Mouse (Mus musculus) heart, embryonic 12.5 days (tissue): ENCODE data around the gene Klhdc7a. TPM values are rescaled to one million over a fixed set of nuclear protein-coding genes. Genes with fewer than 3 reads are reported as not detected.

ENCODE experiments used
- ATAC-seq: fragments of 200-750 bp; cut with Nextera tagmentation; 2 replicates; pipeline ENCODE4 v1.8.0; 2017; ENCODE audit warnings: moderate TSS enrichment, moderate library complexity; ENCODE audit not compliant: insufficient number of reproducible peaks, low FRiP score
- H3K27ac ChIP-seq: fragments of 300-500 bp; sonication (generic); 2 replicates; pipeline ENCODE4 v1.5.1; 2016; ENCODE audit warnings: mild to moderate bottlenecking, moderate library complexity; ENCODE audit not compliant: poor library complexity, severe bottlenecking
- H3K27me3 ChIP-seq: fragments of 300-500 bp; sonication (generic); replicated peaks from 2 replicates; pipeline ENCODE4 v1.6.1; 2016; ENCODE audit warnings: mild to moderate bottlenecking, moderate library complexity
- H3K36me3 ChIP-seq: fragments of 300-500 bp; sonication (generic); 2 replicates; pipeline ENCODE4 v1.6.1; 2016; ENCODE audit warnings: mild to moderate bottlenecking, moderate library complexity
- H3K4me1 ChIP-seq: fragments of 300-500 bp; sonication (generic); replicated peaks from 2 replicates; pipeline ENCODE4 v1.6.1; 2016; ENCODE audit warnings: mild to moderate bottlenecking
- H3K4me2 ChIP-seq: fragments of 300-500 bp; sonication (generic); 2 replicates; pipeline ENCODE4 v1.6.1; 2016; ENCODE audit warnings: mild to moderate bottlenecking, moderate library complexity
- H3K4me3 ChIP-seq: fragments of 300-500 bp; sonication (generic); 2 replicates; pipeline ENCODE4 v1.5.1; 2016; ENCODE audit warnings: mild to moderate bottlenecking
- H3K9ac ChIP-seq: fragments of 300-500 bp; sonication (generic); 2 replicates; pipeline ENCODE4 v1.6.1; 2016; ENCODE audit warnings: mild to moderate bottlenecking, moderate library complexity
- H3K9me3 ChIP-seq: fragments of 300-500 bp; sonication (generic); replicated peaks from 2 replicates; pipeline ENCODE4 v1.6.1; 2016; ENCODE audit warnings: mild to moderate bottlenecking, moderate library complexity
- WGBS: fragments of 180-500 bp; shearing (Covaris S2); methylation state at CpG from one replicate; pipeline ENCODE4 v1.1.7; 2016; 5-methylcytosine and 5-hydroxymethylcytosine counted together
- polyA plus RNA-seq: library from polyadenylated mRNA; unstranded; fragments of >200 nt; fragmentation: Nextera tagmentation; extraction: Ambion mirVana; gene quantifications from 2 replicates; pipeline ENCODE4 v1.2.1, GENCODE M21; 2016

Gene Klhdc7a
- polyA plus RNA-seq, 1 experiment from 2014 or later = 0.05 TPM

DNA sequence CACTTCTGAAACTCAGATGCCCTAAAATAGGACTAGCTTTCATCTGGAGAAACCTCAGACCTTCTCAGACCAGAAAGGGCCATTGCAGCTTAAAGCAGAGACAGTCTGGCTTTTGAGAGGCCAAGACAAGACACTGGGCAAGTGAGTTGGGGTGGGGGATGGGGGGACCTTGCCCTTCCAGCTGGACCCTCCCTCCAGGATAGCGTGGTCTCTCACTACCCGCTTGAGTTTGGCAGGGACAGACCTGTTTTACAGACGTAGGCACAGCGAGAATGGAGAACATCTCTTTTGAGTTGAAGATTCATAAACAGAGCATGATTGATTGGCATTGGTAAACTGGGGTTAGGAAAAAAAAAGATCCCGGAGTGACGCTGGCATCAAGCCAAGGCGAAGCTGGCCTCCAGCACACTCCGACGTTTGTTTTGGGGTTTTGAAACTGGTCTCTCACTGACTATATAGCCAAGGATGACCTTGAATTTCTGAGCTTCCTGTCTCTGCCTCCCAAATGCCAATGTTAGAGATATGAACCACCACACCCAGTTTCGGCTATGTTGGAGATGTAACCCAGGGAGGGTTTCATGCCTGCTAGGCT lies 7.0 kb downstream of the Klhdc7a start:
- no peaks in the 10 kb centered on the region for H3K4me1 ChIP-seq
- H3K27me3 ChIP-seq = peaks cover 6% of the 10 kb centered on the region; the same call in 1 of the 2 replicates
- H3K9me3 ChIP-seq = 0 out of 2 replicates have a peak, but pooled peaks cover 6% of the 10 kb centered on the region
- ATAC-seq = no peak
- 85% methylated on average over 10 of the region's 10 CpGs for WGBS
- H3K4me2 ChIP-seq = no peak overlapping the region
- H3K4me3 ChIP-seq = no peak overlapping the region
- no peak overlapping the region for H3K27ac ChIP-seq
- no peak overlapping the region for H3K9ac ChIP-seq
- no peaks in the 10 kb centered on the region for H3K36me3 ChIP-seq

DNA sequence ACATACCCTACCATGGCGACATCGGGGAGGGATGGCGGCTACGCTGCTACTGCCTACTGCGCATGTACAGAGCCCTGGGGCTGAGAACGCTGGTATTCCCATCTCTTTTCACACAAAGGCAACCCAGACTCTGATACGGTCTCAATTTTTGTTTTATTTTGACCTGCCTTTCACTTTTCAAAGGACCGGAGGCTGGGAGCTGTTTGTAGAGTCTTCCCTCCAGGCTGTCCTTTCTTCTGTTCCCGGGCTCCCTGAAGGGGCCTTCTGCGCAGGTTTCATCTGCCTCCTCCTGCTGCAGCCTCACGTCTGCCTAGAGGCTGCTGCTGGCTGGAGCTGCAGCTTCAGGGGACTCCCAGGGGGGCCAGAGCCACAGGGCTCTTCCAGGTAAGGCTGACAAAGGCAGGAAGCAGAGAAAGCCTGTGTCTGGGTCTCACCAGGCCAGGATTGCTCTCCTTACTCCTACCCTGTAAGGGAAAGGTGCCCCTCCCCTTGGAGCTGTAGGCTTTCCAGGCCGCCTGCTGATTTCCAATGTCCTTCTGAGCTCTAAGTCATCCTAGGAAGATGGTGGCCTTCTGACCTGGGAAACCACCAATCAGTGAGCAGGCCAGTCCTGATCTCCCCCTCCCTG lies 7.6 kb downstream of the Klhdc7a start:
- Histone ChIP-seq H3K4me2 (no peak overlapping the region), H3K4me3 (no peak overlapping the region), H3K9ac (no peak overlapping the region), H3K27ac (no peak overlapping the region), H3K9me3 (0 out of 2 replicates have a peak, but pooled peaks cover 6% of the 10 kb centered on the region), H3K36me3 (no peaks in the 10 kb centered on the region), H3K4me1 (no peaks in the 10 kb centered on the region), H3K27me3 (no peaks in the 10 kb centered on the region)
- no peak for ATAC-seq
- WGBS = 78% methylated on average over 12 of the region's 12 CpGs

DNA sequence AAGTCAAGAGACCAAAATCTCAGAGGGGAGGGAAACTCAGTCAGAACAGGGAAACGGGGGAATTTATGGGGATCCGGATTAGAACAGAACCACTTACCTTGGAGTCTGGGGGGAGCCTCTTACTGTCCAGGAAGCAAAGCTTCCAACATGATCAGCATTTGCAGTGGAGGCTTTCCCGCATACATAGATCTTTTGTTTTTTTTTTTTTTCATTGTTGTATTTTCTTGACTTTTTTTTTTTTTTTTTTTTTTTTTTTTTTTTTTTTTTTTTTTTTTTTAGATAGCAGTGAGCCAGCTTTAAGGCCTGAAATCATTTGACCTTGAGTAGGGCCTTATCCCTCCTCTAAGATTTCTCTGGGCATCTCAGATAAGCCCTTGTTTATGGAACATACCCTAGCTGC lies 8.6 kb downstream of the Klhdc7a start:
- no peak for ATAC-seq
- Histone ChIP-seq H3K9me3 (0 out of 2 replicates have a peak, but pooled peaks cover 6% of the 10 kb centered on the region), H3K27ac (no peak overlapping the region), H3K4me2 (no peak overlapping the region), H3K4me1 (no peaks in the 10 kb centered on the region), H3K27me3 (no peaks in the 10 kb centered on the region), H3K36me3 (no peaks in the 10 kb centered on the region), H3K9ac (no peak overlapping the region), H3K4me3 (no peak overlapping the region)
- WGBS = 90% methylated on average over 3 of the region's 3 CpGs

DNA sequence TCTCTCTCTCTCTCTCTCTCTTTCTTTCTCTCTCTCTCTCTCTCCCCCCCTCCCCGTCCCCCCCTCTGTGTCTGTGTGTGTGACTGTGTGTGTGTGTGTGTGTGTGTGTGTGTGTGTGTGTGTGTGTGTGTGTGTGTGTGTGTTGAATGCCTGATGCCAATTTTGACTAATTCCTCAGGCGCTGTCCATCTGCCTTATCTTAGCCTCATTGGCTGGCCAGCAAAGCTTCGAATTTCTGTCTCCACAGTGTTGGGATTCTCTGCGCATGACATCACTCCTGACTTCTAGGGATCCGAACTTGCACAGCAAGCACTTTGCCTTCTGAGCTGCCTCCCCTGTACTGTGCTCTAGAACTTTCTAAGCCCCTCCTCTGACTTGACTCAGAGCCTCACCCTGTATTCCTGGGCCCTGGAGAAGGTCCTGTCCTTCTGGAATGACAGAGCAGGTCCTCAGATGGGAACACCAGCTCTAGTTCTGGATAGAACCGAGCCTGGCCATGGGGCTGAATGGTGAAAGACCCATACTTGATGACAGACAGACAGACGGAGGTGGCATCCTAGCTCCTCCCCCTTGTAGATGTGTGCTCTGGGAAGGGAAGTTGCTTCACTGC lies 16.8 kb downstream of the Klhdc7a start:
- Histone ChIP-seq H3K27me3 (peaks cover 7% of the 10 kb centered on the region; the same call in 1 of the 2 replicates), H3K27ac (no peak overlapping the region), H3K9me3 (0 out of 2 replicates have a peak, but pooled peaks cover 5% of the 10 kb centered on the region), H3K4me3 (no peak overlapping the region), H3K4me1 (peaks cover 4% of the 10 kb centered on the region), H3K9ac (no peak overlapping the region), H3K4me2 (peak overlapping the region; percentile 69), H3K36me3 (no peaks in the 10 kb centered on the region)
- 34% methylated on average over 6 of the region's 7 CpGs for WGBS
- ATAC-seq = no peak

DNA sequence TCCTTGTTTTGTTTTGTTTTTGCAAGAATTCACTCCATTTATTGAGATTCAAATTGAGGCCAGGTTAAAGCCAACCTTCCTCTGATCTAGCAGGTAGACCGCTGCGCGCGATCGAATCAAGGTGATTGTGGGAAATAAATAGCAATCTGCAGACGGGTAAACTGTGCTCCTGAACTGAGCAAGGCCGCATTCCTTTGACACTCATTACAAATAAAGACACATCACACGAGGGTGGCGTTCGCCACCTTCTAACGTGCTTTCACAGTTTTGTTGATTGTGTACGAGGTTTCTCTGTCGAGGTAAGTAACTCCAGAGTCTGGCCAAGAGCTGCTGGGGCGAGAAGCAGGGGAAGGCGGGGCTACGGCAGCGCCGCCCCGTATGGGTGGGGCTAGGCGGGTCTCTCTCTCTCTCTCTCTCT lies 17.4 kb downstream of the Klhdc7a start:
- Histone ChIP-seq H3K9ac (peak overlapping the region; percentile 22; the same call in 1 of the 2 replicates), H3K4me2 (peak overlapping the region; percentile 69), H3K4me1 (peaks cover 4% of the 10 kb centered on the region), H3K9me3 (0 out of 2 replicates have a peak, but pooled peaks cover 5% of the 10 kb centered on the region), H3K27ac (no peak overlapping the region), H3K4me3 (peak overlapping the region; percentile 25), H3K27me3 (peaks cover 7% of the 10 kb centered on the region; the same call in 1 of the 2 replicates), H3K36me3 (no peaks in the 10 kb centered on the region)
- ATAC-seq = 0 out of 2 replicates have a peak, but pooled peaks have one; percentile 55
- 1% methylated on average over 20 of the region's 20 CpGs for WGBS

DNA sequence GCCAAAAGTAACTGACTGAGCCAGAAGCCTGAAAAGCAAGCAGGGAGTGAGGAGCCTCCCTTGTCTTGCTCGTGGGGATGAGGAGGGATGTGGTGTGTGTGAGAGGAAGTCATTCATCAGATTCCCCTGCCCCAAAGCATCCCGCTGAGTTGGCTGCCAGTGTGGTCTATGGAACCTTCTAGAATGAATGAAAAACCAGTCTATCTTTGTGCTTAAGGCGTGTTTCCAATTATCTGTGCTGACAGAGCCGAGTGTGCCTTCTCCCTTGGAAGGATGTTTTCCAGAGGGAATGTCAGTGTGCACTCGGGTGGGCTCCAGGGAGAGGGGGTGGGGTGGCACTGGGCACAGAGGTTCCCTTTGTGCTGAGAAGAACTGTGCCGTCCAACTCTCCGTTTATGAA lies 19.2 kb downstream of the Klhdc7a start:
- no peak for ATAC-seq
- peaks cover 7% of the 10 kb centered on the region; the same call in 1 of the 2 replicates for H3K27me3 ChIP-seq
- 28% methylated on average over 7 of the region's 7 CpGs for WGBS
- H3K4me3 ChIP-seq = no peak overlapping the region
- peaks cover 9% of the 10 kb centered on the region; the same call in 1 of the 2 replicates for H3K9me3 ChIP-seq
- H3K4me1 ChIP-seq = peaks cover 4% of the 10 kb centered on the region
- no peaks in the 10 kb centered on the region for H3K36me3 ChIP-seq
- H3K27ac ChIP-seq = no peak overlapping the region
- no peak overlapping the region for H3K9ac ChIP-seq
- H3K4me2 ChIP-seq = no peak overlapping the region

DNA sequence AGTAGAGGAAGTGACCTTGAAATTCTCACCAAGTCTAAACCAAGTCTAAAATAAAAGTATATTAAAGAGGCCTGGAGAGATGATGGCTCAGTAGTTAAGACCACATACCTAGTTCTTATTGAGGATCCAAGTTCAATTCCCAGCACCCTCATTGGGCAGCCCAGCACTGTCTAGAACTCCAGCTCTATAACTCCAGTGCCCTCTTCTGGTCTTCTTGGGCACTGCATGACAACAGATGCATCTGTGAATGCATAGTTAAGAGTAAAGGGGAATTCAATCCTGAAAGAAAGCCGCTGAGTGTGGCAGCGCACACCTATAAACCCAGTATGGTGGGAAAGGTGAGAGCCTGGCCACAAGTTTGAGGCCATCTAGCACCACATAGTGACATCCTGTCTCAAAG lies 20.5 kb downstream of the Klhdc7a start:
- Histone ChIP-seq H3K9me3 (peaks cover 9% of the 10 kb centered on the region; the same call in 1 of the 2 replicates), H3K4me1 (peaks cover 4% of the 10 kb centered on the region), H3K4me2 (no peak overlapping the region), H3K4me3 (no peak overlapping the region), H3K27me3 (peaks cover 7% of the 10 kb centered on the region; the same call in 1 of the 2 replicates), H3K36me3 (no peaks in the 10 kb centered on the region), H3K9ac (no peak overlapping the region), H3K27ac (no peak overlapping the region)
- ATAC-seq = no peak
- 82% methylated on average over 2 of the region's 2 CpGs for WGBS

DNA sequence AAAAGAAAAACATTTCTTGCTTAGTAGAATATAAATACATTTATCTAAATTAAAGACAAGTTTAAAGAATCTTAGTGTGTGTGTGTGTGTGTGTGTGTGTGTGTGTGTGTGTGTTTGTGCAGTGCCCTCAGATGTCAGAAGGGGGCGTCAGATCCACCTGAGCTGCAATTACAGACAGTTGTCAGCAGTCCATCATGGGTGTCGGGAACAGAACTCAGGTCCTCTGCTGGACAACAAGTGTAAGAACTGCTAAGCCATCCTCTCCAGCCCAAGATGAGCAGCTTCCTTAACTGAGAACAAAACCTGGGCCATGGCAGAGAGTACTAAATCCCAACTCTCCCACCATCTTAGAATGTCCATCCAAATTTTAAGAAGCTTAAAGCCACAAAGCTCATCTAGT lies 26.0 kb downstream of the Klhdc7a start:
- ATAC-seq = no peak
- no peak overlapping the region for H3K9ac ChIP-seq
- H3K4me1 ChIP-seq = no peaks in the 10 kb centered on the region
- WGBS = 46% methylated on average over 2 of the region's 2 CpGs
- no peak overlapping the region for H3K4me3 ChIP-seq
- H3K27me3 ChIP-seq = no peaks in the 10 kb centered on the region
- H3K27ac ChIP-seq = no peak overlapping the region
- H3K36me3 ChIP-seq = no peaks in the 10 kb centered on the region
- H3K9me3 ChIP-seq = peaks cover 4% of the 10 kb centered on the region; the same call in 1 of the 2 replicates
- H3K4me2 ChIP-seq = no peak overlapping the region

DNA sequence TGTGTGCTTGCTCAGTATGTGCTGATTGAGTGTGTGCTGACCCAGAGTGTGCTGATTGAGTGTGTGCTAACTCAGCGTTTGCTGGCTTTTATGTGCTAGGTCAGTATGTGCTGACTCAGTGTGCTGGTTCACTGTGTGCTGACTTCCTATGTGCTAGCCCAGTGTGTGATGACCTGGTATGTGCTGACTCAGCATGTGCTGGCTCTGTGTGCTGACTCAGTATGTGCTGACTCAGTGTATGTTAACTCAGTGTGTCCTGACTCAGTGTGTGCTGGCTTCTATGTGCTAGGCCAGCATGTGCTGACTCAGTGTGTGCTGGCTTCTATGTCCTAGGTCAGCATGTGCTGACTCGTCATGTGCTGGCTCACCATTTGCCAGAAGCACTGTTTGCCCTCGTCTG lies 32.3 kb downstream of the Klhdc7a start:
- ATAC-seq = no peak
- 59% methylated on average over 3 of the region's 3 CpGs for WGBS

DNA sequence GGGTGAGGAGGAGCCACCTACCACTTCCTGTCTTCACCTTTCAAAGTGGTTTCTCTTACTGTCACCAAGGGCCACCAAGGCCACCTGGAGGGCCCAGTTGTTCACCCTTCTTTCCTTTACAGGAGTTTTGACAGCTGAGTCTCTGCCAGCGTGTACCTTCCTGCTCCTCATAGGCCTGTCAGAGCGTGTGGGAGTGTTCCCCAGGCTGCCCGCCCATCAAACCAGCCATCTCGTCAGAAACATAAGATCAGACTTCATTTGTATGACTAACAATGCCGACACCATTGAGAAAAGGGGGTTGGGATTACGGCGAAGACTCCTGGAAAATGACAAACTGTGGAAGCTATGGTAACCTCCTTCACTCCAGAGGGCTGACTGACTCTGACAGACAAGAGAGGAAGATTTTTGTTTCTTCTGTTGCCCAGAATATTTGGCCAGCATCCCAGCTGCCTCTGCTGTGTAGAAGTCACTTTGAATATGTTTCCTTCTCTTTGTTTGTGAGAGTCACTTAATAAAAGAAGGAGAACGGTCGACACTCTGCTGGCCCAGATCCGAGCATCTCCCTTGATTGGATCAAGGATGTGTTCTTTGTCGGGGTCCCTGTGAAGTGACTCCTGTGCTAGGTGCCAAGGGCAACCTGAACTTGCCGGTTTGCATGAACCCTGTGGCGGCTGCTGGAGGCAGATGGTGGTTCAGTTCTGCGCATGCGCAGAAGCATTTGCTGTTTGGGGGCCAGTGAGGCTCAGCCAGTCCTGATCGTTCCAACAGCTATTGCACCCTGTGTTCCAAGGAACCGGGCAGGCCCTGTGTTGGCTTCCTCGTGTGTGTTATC lies 34.6 kb downstream of the Klhdc7a start:
- Histone ChIP-seq H3K4me2 (no peak overlapping the region), H3K9me3 (no peaks in the 10 kb centered on the region), H3K9ac (no peak overlapping the region), H3K36me3 (no peaks in the 10 kb centered on the region), H3K4me3 (no peak overlapping the region), H3K27me3 (peaks cover 51% of the 10 kb centered on the region), H3K4me1 (no peaks in the 10 kb centered on the region), H3K27ac (no peak overlapping the region)
- 67% methylated on average over 18 of the region's 18 CpGs for WGBS
- ATAC-seq = no peak

More for the DNA sequence above, 32.3 kb downstream of the Klhdc7a start:
- no peaks in the 10 kb centered on the region for H3K4me1 ChIP-seq
- H3K27me3 ChIP-seq = peaks cover 27% of the 10 kb centered on the region
- H3K9me3 ChIP-seq = no peaks in the 10 kb centered on the region
- no peaks in the 10 kb centered on the region for H3K36me3 ChIP-seq
- no peak overlapping the region for H3K4me3 ChIP-seq
- H3K4me2 ChIP-seq = no peak overlapping the region
- H3K9ac ChIP-seq = no peak overlapping the region
- no peak overlapping the region for H3K27ac ChIP-seq
